Mouse (Mus musculus) E14TG2a.4 (cell line): ENCODE data around the gene Klrc3.

Experiments
- H3K27me3 ChIP-seq: 2 replicates; pipeline ENCODE4 v1.6.1; 2014; ENCODE audit warnings: low read length, control low read depth; ENCODE audit not compliant: insufficient read depth
- H3K36me3 ChIP-seq: 2 replicates; pipeline ENCODE4 v1.6.1; 2014; ENCODE audit warnings: low read length, control low read depth; ENCODE audit not compliant: insufficient read depth
- H3K4me1 ChIP-seq: replicated peaks from 2 replicates; pipeline ENCODE4 v1.6.1; 2014; ENCODE audit warnings: low read depth, low read length, control low read depth
- H3K4me3 ChIP-seq: replicated peaks from 2 replicates; pipeline ENCODE4 v1.5.1; 2014; ENCODE audit warnings: mild to moderate bottlenecking, low read length
- H3K9me3 ChIP-seq: 2 replicates; pipeline ENCODE4 v1.6.1; 2014; ENCODE audit warnings: low read length, control low read depth
- CTCF ChIP-seq: conservative IDR thresholded peaks from 2 replicates; pipeline ENCODE4 v1.5.1; 2014; ENCODE audit warnings: low read length
- NANOG ChIP-seq: IDR thresholded peaks from 2 replicates; pipeline ENCODE4 v1.6.1; 2014; ENCODE audit warnings: borderline replicate concordance, low read length, mixed read lengths
- POU5F1 ChIP-seq: IDR thresholded peaks from 2 replicates; pipeline ENCODE4 v1.6.1; 2014; ENCODE audit warnings: low read length, borderline replicate concordance

Gene Klrc3

GRCm38 (mm10) chr6:129591508-129591907, 51.6 kb downstream of the Klrc3 start, which contains the start of gene Klrd1:
TSS of gene Klrd1 (plus strand) at chr6:129591782.
- no peaks in the 10 kb centered on the region for H3K36me3 ChIP-seq
- TF ChIP-seq POU5F1 (no peak), NANOG (no peak), CTCF (no peak)
- no peaks in the 10 kb centered on the region for H3K27me3 ChIP-seq
- H3K9me3 ChIP-seq, result no peaks in the 10 kb centered on the region
- no peak within 1 kb of the TSS for H3K4me3 ChIP-seq
- no peaks in the 10 kb centered on the region for H3K4me1 ChIP-seq
